Mouse (Mus musculus) common myeloid progenitor, adult 5-6 weeks (primary cell): ENCODE results near the gene E2f8. TPM values are rescaled to one million over a fixed set of nuclear protein-coding genes. Genes with fewer than 3 reads are reported as not detected.

Experiments
- ATAC-seq: replicated peaks from 2 replicates; pipeline ENCODE4 v1.8.0; 2016; ENCODE audit warnings: low read depth, mild to moderate bottlenecking, moderate TSS enrichment, inconsistent platforms; ENCODE audit not compliant: poor library complexity, severe bottlenecking
- total RNA-seq: library from RNA; stranded (forward); fragments of 200-1000, 187-1606 nt; gene quantifications from 2 replicates; pipeline ENCODE4 v1.2.3, GENCODE M21; 2017

E2f8 gene
- total RNA-seq, 1 experiment from 2014 or later = 46.1 TPM

DNA sequence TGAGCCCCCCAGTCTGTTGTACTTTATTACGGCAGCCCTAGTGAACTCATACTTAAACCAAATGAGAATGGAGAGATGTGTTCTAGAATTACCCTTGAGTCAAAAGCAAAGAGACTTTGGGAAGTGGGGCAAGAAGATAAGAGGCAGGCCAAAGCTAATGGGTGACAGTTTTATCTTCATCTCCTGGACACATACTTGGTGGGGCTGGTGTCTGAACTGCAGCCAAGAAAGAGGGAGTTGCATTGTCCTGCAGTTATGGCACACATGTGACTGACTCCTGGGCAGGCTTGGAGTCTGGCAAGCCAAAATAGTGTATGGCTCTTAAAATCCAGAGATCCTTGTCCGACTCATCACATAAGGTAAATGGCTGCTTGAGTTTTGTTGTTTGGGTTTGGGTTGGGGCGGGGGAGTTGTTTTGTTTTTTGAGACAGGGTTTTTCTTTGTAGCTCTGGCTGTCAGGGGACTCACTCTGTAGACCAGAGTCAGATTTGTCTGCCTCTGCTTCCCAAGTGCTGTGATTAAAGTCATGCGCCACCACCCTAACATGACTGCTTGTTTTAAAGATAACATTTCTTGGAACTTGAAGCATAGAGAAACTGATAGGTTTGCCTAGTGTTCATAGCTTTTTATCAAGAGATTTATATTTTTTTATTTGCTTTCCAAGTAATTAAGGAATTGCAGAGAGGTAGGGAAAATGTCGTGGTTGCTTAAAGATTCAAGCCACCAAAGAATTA, 52.1 kb downstream of the E2f8 start:
- no peak for ATAC-seq

GRCm38 (mm10) chr7:48825170-48825569, 56.2 kb downstream of the E2f8 start:
- no peak for ATAC-seq

DNA sequence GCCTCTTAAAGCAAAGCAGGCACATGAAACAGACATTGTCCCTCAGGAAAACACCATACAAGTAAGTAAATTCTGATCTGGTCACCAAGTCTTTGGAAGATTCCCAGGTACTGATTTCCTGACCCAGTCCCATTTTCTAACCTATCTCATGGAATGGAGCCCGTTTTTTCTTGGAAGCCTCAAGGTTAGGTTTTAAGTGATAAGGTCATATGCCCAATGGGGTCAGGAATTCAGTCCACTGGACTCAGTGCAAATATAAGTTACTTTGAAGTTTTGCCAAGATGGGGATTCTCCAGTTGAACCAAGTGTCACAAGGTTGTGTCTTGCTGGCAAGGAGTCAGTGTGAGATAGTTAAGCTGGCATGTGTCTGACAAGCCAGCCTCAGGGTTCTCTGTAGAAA, 56.7 kb downstream of the E2f8 start:
- no peak for ATAC-seq

DNA sequence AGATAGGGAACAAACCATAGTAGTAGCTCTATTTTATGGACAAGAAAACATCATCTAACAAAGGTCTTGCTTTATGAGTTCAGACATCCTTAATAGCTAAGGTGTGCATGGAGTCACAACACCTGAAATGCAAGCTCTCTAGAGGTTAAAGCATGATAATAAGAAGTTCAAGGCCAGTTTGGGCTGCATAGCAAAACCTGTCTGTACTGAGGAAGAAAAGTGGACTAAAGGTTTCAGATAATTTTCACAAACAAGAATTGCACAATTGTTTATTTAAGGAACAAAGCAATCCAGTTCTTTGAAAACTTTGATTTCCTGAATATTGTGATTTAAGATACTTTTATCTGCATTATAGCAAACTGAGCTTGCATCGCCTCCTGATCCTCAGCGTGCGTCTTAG, 57.8 kb downstream of the E2f8 start:
- ATAC-seq = no peak

- no peak for ATAC-seq
Observed at GRCm38 (mm10) chr7:48821654-48822053, 59.7 kb downstream of the E2f8 start.

Other genes starting within 250 kb of the E2f8 start
- gene Mrgprb3, start 237.8 kb downstream of the E2f8 start, total RNA-seq = not detected in 2 replicates
- 41.8 and 52.3 TPM in 2 replicates for gene Zdhhc13, start 92.6 kb downstream of the E2f8 start, total RNA-seq
- 8.3 and 20.8 TPM in 2 replicates for gene Csrp3, start 33.6 kb downstream of the E2f8 start, total RNA-seq
- 5.9 and 7.8 TPM in 2 replicates for gene Nav2, start 27.1 kb upstream of the E2f8 start, total RNA-seq